Mouse (Mus musculus): ENCODE measurements around the gene Rdx.

GRCm38 (mm10) chr9:52003501-52003900 lies 43.5 kb upstream of the Rdx start:
- TF ChIP-seq EP300 (IDR thresholded peaks at IDR 0.05; ENCODE audit: low read depth) (no peak), CTCF (IDR thresholded peaks at IDR 0.05; ENCODE audit: low read depth) (no peak)

All from liver, postnatal 0 days (tissue).